Mouse (Mus musculus) liver, embryonic 14.5 days (tissue): ENCODE data around the gene Gm15319.
"Not testable (repeated sequence)": the region's sequence is repeated elsewhere in the genome, so short reads cannot be mapped to it uniquely, and the experiment has no call there.

Experiments used
- CTCF ChIP-seq: IDR thresholded peaks from 2 replicates; pipeline ENCODE4 v1.5.1; 2016; ENCODE audit warnings: antibody characterized with exemption, low read depth, control low read depth
- EP300 ChIP-seq: IDR thresholded peaks from 2 replicates; pipeline ENCODE4 v1.6.1; 2016; ENCODE audit warnings: antibody characterized with exemption, low read depth

DNA sequence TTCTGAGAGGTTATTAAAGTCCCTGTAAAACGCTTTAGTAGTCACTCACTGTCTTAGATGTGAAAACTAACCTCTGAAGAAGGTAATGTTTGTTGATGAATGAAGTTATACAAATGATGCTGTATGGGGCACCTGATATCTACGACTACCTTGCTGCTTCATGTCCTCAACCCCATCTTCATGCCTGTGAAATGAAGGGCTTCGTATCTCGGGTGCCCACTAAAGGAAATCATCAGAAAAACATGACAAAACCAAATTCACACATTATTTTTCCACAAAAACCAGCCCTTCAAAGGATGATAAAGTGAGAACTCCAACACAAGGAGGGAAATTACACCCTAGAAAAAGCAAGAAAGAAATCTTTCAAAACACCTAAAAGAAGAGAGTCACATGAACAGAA, 68.2 kb downstream of the Gm15319 start:
- TF ChIP-seq CTCF, EP300: not testable (repeated sequence)
